Mouse (Mus musculus) cerebellum, postnatal 4 days (tissue): ENCODE data around the gene Minos1.
A peak's percentile ranks its signal among the peaks of the same experiment; 100 is the strongest.

Source experiments
- DNase-seq, 2 experiments: peaks; one replicate each; pipeline ENCODE4 v3.0.0; 2022; ENCODE audit warnings: low spot score in 2 of 2, mixed read lengths in 1 of 2

Minos1 gene

GRCm38 (mm10) chr4:139095406-139095805 lies 35.5 kb downstream of the Minos1 start:
- DNase-seq, result no peak

GRCm38 (mm10) chr4:139093196-139093530 lies 37.8 kb downstream of the Minos1 start:
- no peak for DNase-seq

- peak in 1 of 2 experiments; percentile 33 for DNase-seq
These were observed 38.3 kb downstream of the Minos1 start, which contains the start of gene Nbl1 for GRCm38 (mm10) chr4:139092356-139093195. Gene Nbl1 (minus strand): TSS chr4:139092993.

- DNase-seq, result peak in 1 of 2 experiments; percentile 41
These were observed 39.2 kb downstream of the Minos1 start for GRCm38 (mm10) chr4:139091478-139092355.

- no peak for DNase-seq
These were observed 39.8 kb downstream of the Minos1 start for GRCm38 (mm10) chr4:139091066-139091465.

- DNase-seq, result no peak
These were observed 40.5 kb downstream of the Minos1 start for GRCm38 (mm10) chr4:139090303-139090940.

GRCm38 (mm10) chr4:139088982-139089671 lies 41.8 kb downstream of the Minos1 start:
- no peak for DNase-seq

GRCm38 (mm10) chr4:139086984-139087383 lies 43.9 kb downstream of the Minos1 start:
- no peak for DNase-seq

GRCm38 (mm10) chr4:139086037-139086436 lies 44.9 kb downstream of the Minos1 start:
- DNase-seq, result peak; percentile 86 to 91

- DNase-seq, result no peak
These were observed 45.6 kb downstream of the Minos1 start for GRCm38 (mm10) chr4:139085337-139085736.

- DNase-seq, result peak; percentile 64 to 87
These were observed 47.9 kb downstream of the Minos1 start for GRCm38 (mm10) chr4:139082790-139083564.

- no peak for DNase-seq
These were observed 49.5 kb downstream of the Minos1 start for GRCm38 (mm10) chr4:139081270-139081931.

GRCm38 (mm10) chr4:139080259-139080658 lies 50.7 kb downstream of the Minos1 start:
- no peak for DNase-seq

- DNase-seq, result no peak
These were observed 51.5 kb downstream of the Minos1 start for GRCm38 (mm10) chr4:139079439-139079838.

GRCm38 (mm10) chr4:139078726-139079125 lies 52.2 kb downstream of the Minos1 start:
- no peak for DNase-seq

GRCm38 (mm10) chr4:139078313-139078712 lies 52.6 kb downstream of the Minos1 start:
- DNase-seq, result no peak

GRCm38 (mm10) chr4:139075915-139076314 lies 55.0 kb downstream of the Minos1 start:
- DNase-seq, result no peak

- DNase-seq, result no peak
These were observed 55.7 kb downstream of the Minos1 start, which contains the start of gene Htr6 for GRCm38 (mm10) chr4:139075041-139075711. Gene Htr6 (minus strand): TSS chr4:139075570.

GRCm38 (mm10) chr4:139074060-139074459 lies 56.9 kb downstream of the Minos1 start:
- no peak for DNase-seq
